Mouse (Mus musculus) embryonic fibroblast, embryonic 13.5 days (primary cell): ENCODE data around the gene Lipm. TPM values are rescaled to one million over a fixed set of nuclear protein-coding genes. Genes with fewer than 3 reads are reported as not detected.

Experiments used
- H3K27ac ChIP-seq: 2 replicates; pipeline ENCODE4 v1.5.1; 2012; ENCODE audit warnings: low read length, control low read depth, inconsistent platforms; ENCODE audit not compliant: insufficient read depth
- H3K4me1 ChIP-seq: 2 replicates; pipeline ENCODE4 v1.6.1; 2011; ENCODE audit warnings: low read length; ENCODE audit not compliant: control insufficient read depth, insufficient read depth
- H3K4me3 ChIP-seq: 2 replicates; pipeline ENCODE4 v1.5.1; 2011; ENCODE audit warnings: mild to moderate bottlenecking, control low read depth, low read length; ENCODE audit not compliant: insufficient read depth
- CTCF ChIP-seq: IDR thresholded peaks from 2 replicates; pipeline ENCODE4 v1.5.1; 2011; ENCODE audit warnings: mild to moderate bottlenecking, control low read depth, low read length, moderate library complexity, borderline replicate concordance; ENCODE audit not compliant: insufficient read depth
- POLR2A ChIP-seq: IDR thresholded peaks from 2 replicates; pipeline ENCODE4 v1.6.1; 2011; ENCODE audit warnings: low read depth, mild to moderate bottlenecking, control low read depth, low read length, moderate library complexity
- polyA plus RNA-seq: library from polyadenylated mRNA; stranded (reverse); fragments of >200 nt; gene quantifications from 2 replicates; pipeline ENCODE4 v1.2.4, GENCODE M21; 2011; ENCODE audit warnings: low read depth; ENCODE audit not compliant: missing spikeins, insufficient read length

Lipm gene
- 0.25 TPM in 1 of 2 replicates, not detected in the other for polyA plus RNA-seq

DNA sequence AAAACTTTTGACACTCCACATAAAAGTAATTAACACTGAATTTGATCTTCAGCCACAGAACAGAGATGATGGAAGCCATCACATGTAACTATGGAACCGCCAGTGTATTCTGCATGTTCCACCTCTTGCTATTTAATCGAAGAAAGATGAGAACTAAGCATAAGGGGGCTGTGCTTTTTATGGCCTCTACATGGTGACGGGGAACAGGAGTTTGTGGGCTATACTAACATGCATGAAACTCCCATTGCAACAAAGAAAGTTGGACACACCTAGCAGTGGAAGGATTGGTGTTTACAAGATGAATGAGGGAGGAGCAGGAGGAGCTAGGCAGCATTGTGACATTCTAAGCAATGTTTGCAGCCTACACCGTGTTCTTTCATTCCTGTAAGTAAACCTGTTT lies at the start of gene Lipm:
Gene Lipm (plus strand): TSS at position 301 of the 400 bp plus-strand sequence.
- TF ChIP-seq POLR2A (no peak), CTCF (no peak)
- H3K27ac ChIP-seq: no peak within 1 kb of the TSS

DNA sequence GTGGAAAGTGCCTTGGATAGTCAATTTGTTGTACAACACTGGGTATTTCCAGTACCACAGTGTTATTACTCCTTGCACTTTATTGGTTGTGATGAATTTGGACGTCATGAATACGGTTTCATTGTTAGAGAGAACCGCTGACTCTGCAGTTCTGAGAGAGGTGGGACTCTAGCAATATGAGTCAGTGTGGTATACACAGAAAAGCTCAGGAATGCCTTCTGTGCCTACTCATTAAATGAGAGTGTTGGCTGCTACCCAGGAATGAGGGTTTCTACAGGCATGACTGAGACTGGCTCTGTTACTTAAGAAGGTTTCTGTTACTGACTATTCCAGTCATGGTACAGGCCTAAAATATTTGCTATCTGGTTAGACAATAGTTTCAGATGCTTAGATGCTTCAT lies 49.2 kb upstream of the Lipm start:
- H3K4me3 ChIP-seq: no peak overlapping the region

More for the DNA sequence above, at the start of gene Lipm:
- H3K4me3 ChIP-seq: no peak within 1 kb of the TSS
- no peaks in the 10 kb centered on the region for H3K4me1 ChIP-seq

DNA sequence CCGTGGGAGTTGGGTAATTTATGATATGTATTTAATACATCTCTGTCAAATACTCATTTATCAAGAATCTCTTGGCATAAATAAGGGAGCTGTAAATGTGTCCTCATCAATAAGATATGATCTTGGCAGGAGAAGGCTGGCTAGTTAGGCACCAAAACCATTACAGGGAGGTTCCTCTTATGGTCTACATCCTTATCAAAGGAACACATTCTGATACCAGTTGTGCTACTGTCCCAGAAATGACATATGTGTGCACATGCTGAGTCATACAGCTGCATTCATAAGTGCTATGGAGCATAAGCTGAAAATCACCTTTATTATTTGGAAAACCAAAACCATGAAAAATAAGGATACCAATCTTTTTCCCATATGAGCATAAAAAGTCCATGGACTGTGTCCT lies 37.2 kb upstream of the Lipm start:
- Histone ChIP-seq H3K4me3 (no peak overlapping the region), H3K27ac (peak overlapping the region; percentile 40; the same call in 1 of the 2 replicates), H3K4me1 (no peaks in the 10 kb centered on the region)
- TF ChIP-seq POLR2A (no peak), CTCF (no peak)

More for the DNA sequence above, 49.2 kb upstream of the Lipm start:
- peaks cover 4% of the 10 kb centered on the region; the same call in 1 of the 2 replicates for H3K4me1 ChIP-seq
- H3K27ac ChIP-seq: no peak overlapping the region
- TF ChIP-seq POLR2A (no peak), CTCF (no peak)

DNA sequence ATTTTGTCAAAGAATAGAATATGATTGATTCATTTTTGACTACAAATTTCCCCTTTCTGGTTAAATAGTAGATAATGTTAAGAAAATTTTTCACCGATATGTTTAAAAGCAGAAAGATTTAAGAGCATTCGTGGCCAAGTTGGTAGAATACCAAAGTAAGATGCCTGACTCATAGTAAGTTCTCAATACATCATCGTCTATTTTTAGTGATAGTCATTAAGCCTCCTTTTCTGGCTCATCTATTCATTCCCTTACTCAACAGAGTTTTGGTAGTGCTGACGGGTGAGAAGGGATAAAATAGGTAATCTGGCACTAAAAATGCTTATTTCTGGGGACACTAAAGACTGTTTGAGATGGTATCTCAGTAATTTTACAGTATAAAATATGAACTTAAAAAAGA lies 36.7 kb upstream of the Lipm start:
- TF ChIP-seq POLR2A: no peak
- no peak for TF ChIP-seq CTCF

DNA sequence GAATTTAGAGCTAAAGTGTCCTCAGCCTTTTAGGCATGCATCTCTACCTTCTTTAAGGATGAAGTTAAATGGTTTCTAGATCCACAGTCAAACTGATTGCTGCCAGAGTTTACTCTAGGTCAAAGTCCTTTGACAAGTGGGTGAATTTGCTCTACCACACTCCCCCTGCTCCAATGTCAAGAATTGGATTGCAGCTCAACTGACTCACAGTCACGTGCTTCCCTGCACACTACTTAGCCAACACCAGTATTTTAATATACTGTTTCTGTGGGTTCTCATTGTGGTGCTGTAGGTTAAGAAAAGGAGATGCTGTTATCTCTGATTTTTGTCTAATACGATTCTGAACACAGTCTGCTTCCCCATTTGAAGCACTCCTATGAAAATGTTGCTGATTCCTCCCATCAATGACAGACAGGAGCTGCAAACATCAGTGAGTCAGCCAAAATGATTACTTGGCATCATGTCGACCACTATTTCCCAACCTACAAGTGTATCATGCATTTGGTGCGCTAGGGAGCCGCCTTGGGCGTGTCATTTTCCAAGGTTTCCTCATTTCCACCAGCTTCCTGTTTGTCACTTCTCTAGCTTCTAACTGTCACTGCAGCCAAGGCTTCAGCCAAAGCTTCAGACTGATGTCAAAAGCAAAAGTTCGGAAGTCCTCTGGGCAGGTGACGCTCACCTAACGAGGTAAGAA lies 33.8 kb upstream of the Lipm start, which contains the start of gene Lipn:
Gene Lipn (plus strand): TSS at position 580 of the 694 bp plus-strand sequence.
- Histone ChIP-seq H3K4me1 (no peaks in the 10 kb centered on the region), H3K4me3 (no peak within 1 kb of the TSS), H3K27ac (no peak within 1 kb of the TSS)
- TF ChIP-seq CTCF (no peak), POLR2A (no peak)

More for the DNA sequence above, 36.7 kb upstream of the Lipm start:
- Histone ChIP-seq H3K4me3 (no peak overlapping the region), H3K27ac (no peak overlapping the region), H3K4me1 (no peaks in the 10 kb centered on the region)

DNA sequence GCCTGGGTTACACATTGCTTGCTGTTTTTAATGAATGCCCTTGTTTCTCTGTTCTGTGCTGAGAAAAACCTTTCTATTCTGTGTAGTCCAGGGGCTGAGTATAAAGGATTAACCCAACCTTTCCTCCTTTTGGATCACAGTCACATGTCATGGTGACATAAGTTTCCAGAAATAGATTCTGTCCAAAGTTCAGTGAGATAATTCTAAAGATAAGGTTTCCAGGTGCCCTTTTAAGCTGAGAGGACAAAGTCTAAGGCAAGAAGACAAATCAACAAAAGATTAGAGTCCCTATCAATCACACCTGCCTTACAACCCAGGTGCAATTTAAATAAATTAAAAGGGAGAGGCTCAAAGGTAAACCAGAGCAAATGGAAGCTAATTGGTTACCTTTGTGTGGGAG lies 26.5 kb upstream of the Lipm start:
- TF ChIP-seq CTCF (no peak), POLR2A (no peak)
- no peak overlapping the region for H3K27ac ChIP-seq

DNA sequence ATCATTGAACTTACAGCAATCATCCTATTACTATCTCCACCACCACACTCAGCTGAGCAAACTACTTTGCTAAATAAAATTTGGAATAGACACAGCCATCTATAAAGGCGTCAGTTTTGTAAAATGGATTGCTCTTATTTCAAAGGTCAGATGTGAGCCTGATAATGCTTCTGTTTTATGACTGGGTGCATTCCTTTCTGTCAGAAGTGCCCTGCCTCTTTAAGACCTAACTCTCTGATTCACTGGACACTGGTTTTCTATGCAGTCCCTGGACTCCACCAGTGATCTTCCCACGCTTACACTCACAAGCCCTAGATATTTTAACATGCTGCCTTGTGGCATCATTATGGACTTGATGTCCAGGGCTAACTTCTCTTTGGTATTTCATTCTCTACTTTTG lies 22.6 kb upstream of the Lipm start:
- Histone ChIP-seq H3K4me3 (no peak overlapping the region), H3K4me1 (no peaks in the 10 kb centered on the region)
- TF ChIP-seq POLR2A (no peak), CTCF (no peak)

More for the DNA sequence above, 26.5 kb upstream of the Lipm start:
- no peak overlapping the region for H3K4me3 ChIP-seq
- H3K4me1 ChIP-seq: no peaks in the 10 kb centered on the region

DNA sequence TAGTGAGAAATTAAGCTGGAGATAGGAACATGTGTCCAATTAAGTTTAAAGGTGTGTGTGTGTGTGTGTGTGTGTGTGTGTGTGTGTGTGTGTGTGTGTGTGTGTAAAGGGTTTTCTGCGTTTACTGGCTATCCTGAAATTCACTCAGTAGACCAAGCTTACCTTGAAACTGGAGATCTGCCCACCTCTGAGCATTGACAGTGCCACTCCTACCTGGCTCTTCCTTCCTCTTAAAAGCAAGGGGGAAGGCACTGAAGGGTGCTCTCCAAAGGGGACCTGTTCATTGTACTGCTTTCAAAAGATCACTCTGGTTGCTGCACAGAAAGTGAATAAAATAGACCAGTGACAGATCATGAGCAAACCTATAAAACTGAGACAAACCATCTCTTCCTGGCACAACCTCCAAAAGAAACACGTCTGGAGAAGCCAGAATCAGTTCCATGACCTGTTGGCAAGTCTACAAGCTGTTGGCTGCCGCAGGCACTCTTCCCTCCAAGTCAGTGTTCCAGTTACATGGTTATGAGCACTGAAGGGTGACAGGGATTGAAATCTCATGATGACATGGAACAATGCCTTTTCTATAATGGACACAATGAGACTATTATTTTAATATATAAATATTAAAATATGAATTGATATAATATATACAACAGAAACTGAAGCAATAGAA lies 11.6 kb upstream of the Lipm start:
- Histone ChIP-seq H3K27ac (no peak overlapping the region), H3K4me1 (no peaks in the 10 kb centered on the region), H3K4me3 (no peak overlapping the region)
- no peak for TF ChIP-seq CTCF
- no peak for TF ChIP-seq POLR2A

More for the DNA sequence above, 22.6 kb upstream of the Lipm start:
- no peak overlapping the region for H3K27ac ChIP-seq

DNA sequence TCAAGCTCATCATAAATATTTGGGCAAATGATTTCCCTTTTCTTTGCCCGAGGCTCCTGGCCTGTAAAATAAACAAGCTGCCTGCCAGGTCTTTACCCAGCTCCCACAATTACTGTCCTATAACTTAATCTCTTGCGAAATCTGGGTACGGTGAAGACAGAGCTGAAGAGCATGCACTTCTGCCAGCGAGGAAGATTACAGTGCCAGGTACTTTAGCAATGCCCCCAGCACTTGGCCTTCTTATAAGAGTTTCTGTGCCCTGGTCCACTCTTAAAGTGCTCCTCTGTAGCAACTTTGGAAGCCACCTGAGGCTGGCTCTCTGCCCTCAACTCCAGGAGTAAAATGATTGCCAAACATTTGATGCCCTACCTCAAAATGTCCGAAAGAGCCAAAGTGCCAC lies 5.4 kb upstream of the Lipm start:
- no peak for TF ChIP-seq POLR2A
- TF ChIP-seq CTCF: no peak
- H3K4me1 ChIP-seq: no peaks in the 10 kb centered on the region
- H3K4me3 ChIP-seq: no peak overlapping the region
- no peak overlapping the region for H3K27ac ChIP-seq

DNA sequence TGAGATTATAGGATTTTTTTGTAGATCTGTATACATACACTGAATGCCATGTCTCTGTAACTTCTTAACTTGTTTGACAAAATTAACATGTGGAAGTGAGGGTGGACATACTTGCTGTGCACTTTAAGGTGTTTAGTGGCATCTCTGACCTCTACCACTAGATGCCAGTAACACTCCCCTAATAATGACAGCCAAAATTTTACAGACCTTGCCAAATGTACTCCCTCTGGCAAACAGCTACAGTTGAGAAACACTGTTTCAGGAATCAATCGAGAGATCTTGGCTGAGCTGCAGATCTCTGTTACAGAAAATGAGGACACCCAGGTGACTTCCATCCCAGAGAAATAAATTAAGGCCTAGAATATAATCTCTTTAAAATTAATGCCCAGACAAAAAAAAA lies 4.5 kb upstream of the Lipm start:
- H3K4me3 ChIP-seq: no peak overlapping the region
- TF ChIP-seq POLR2A: no peak
- no peak for TF ChIP-seq CTCF
- H3K27ac ChIP-seq: no peak overlapping the region
- no peaks in the 10 kb centered on the region for H3K4me1 ChIP-seq
